Mouse (Mus musculus) midbrain, embryonic 11.5 days (tissue): ENCODE data around the gene Gm12886. TPM values are rescaled to one million over a fixed set of nuclear protein-coding genes. Genes with fewer than 3 reads are reported as not detected.

ENCODE experiments used
- ATAC-seq: fragments of 200-750 bp; cut with Nextera tagmentation; 2 replicates; pipeline ENCODE4 v1.8.0; 2017; ENCODE audit warnings: moderate TSS enrichment, moderate library complexity; ENCODE audit not compliant: low FRiP score
- DNase-seq: peaks from one replicate; pipeline ENCODE4 v3.0.0; 2015; ENCODE audit warnings: low spot score; ENCODE audit errors: missing footprints
- H3K27ac ChIP-seq: fragments of 300-500 bp; sonication (generic); 2 replicates; pipeline ENCODE4 v1.5.1; 2014; ENCODE audit warnings: low read depth, low read length
- H3K27me3 ChIP-seq: fragments of 300-500 bp; sonication (generic); 2 replicates; pipeline ENCODE4 v1.6.1; 2014; ENCODE audit warnings: mild to moderate bottlenecking, low read length, moderate library complexity, mixed read lengths; ENCODE audit not compliant: control insufficient read depth, insufficient read depth
- H3K36me3 ChIP-seq: fragments of 300-500 bp; sonication (generic); 2 replicates; pipeline ENCODE4 v1.6.1; 2014; ENCODE audit warnings: mild to moderate bottlenecking, low read length, moderate library complexity, mixed read lengths; ENCODE audit not compliant: control insufficient read depth, insufficient read depth
- H3K4me1 ChIP-seq: fragments of 300-500 bp; sonication (generic); 2 replicates; pipeline ENCODE4 v1.6.1; 2014; ENCODE audit warnings: low read length; ENCODE audit not compliant: control insufficient read depth, insufficient read depth
- H3K4me2 ChIP-seq: fragments of 300-500 bp; sonication (generic); 2 replicates; pipeline ENCODE4 v1.6.1; 2014; ENCODE audit warnings: mild to moderate bottlenecking, moderate library complexity
- H3K4me3 ChIP-seq: fragments of 300-500 bp; sonication (generic); 2 replicates; pipeline ENCODE4 v1.5.1; 2014; ENCODE audit warnings: low read depth, low read length
- H3K9ac ChIP-seq: fragments of 300-500 bp; sonication (generic); 2 replicates; pipeline ENCODE4 v1.6.1; 2014; ENCODE audit warnings: low read length
- H3K9me3 ChIP-seq: fragments of 300-500 bp; sonication (generic); 2 replicates; pipeline ENCODE4 v1.6.1; 2016; ENCODE audit warnings: low read length; ENCODE audit not compliant: control insufficient read depth
- WGBS: fragments of 180-500 bp; shearing (Covaris S2); extraction: QIAGEN DNeasy Blood & Tissue Kit; methylation state at CpG from one replicate; pipeline ENCODE4 v1.1.7; 2014; 5-methylcytosine and 5-hydroxymethylcytosine counted together
- polyA plus RNA-seq: library from polyadenylated mRNA; unstranded; fragments of >200 nt; fragmentation: Nextera tagmentation; extraction: Ambion mirVana; gene quantifications from 2 replicates; pipeline ENCODE4 v1.2.1, GENCODE M21; 2014

Gm12886 gene
- not detected in 2 replicates for polyA plus RNA-seq

DNA sequence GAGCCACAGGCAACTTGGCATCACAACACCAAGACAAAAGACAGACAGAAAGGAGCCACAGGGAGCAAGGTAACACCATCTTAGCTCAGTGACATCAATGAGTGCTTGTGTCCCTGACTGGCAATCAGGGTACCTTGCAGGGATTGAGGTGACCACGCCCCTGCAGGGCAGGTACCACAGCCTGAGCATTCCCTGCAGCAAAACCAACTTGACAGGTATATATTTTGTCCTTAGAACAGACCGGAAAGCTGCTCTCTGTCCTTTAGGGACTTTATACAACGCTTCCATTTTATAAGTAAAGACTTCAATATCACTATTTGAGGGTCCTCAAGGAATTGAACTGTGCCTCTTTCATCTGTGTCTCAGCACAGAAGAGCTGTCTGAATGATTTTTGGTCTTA, at the start of gene Gm12886:
Gene Gm12886, minus strand, starts transcription at position 101 of the 400 bp plus-strand sequence.
- H3K27ac ChIP-seq: no peak within 1 kb of the TSS
- DNase-seq (no peak), ATAC-seq (no peak)
- H3K27me3 ChIP-seq: no peaks in the 10 kb centered on the region
- 63% methylated on average over 3 of the region's 3 CpGs for WGBS
- H3K36me3 ChIP-seq: no peaks in the 10 kb centered on the region
- no peaks in the 10 kb centered on the region for H3K4me1 ChIP-seq
- no peak within 1 kb of the TSS for H3K9ac ChIP-seq
- H3K4me2 ChIP-seq: no peak within 1 kb of the TSS
- H3K9me3 ChIP-seq: peaks cover 17% of the 10 kb centered on the region
- H3K4me3 ChIP-seq: no peak within 1 kb of the TSS

Other genes with a start within 250 kb of the Gm12886 start
- gene Rlf, start 208.0 kb downstream of the Gm12886 start, polyA plus RNA-seq: 23.4 and 24.3 TPM in 2 replicates
- gene Gm12888, start 98.2 kb downstream of the Gm12886 start, polyA plus RNA-seq: not detected in 2 replicates
- not detected in 2 replicates for gene Gm12887, start 199.0 kb upstream of the Gm12886 start, polyA plus RNA-seq